Mouse (Mus musculus) liver, postnatal 0 days (tissue): ENCODE data around the gene Asic1.

ENCODE experiments used
- CTCF ChIP-seq: sonication (generic); IDR thresholded peaks from 2 replicates; pipeline ENCODE4 v1.5.1; 2016; ENCODE audit warnings: antibody characterized with exemption, low read depth
- EP300 ChIP-seq: IDR thresholded peaks from 2 replicates; pipeline ENCODE4 v1.6.1; 2016; ENCODE audit warnings: antibody characterized with exemption, low read depth, mild to moderate bottlenecking

DNA sequence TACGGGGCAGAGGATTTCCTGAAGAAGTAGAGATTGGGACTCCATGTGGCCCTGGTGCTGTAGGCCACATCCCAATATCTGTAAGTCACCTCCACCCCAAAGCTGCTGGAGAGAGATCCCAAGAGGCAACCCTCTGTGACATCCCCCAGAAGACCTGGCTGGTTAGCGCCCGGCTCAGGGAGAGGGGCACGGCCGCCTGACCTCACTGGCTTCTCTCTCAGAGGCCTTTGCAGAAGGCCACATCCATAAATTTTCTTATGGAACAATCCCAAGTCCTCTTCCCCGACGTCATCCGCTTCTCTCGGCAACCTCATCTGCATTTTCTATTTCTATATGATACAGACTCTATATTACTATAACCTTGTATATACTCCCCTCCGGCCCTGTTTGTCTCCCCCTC is 29.5 kb downstream of the Asic1 start:
- no peak for TF ChIP-seq CTCF
- no peak for TF ChIP-seq EP300
